Mouse (Mus musculus): ENCODE measurements around the gene Dst.

The Dst gene

GRCm38 (mm10) chr1:33980420-33980819 lies 72.4 kb downstream of the Dst start:
- no peak for DNase-seq

- no peak for DNase-seq
Measured at GRCm38 (mm10) chr1:33989643-33990042, 81.6 kb downstream of the Dst start.

- DNase-seq: no peak
Measured at GRCm38 (mm10) chr1:33991067-33991466, 83.0 kb downstream of the Dst start.

- DNase-seq: no peak
Measured at GRCm38 (mm10) chr1:33992810-33993209, 84.8 kb downstream of the Dst start.

GRCm38 (mm10) chr1:33994201-33994600 lies 86.2 kb downstream of the Dst start:
- no peak for DNase-seq

GRCm38 (mm10) chr1:33995386-33995785 lies 87.4 kb downstream of the Dst start:
- DNase-seq: no peak

- no peak for DNase-seq
Measured at GRCm38 (mm10) chr1:33996105-33996887, 88.3 kb downstream of the Dst start.

GRCm38 (mm10) chr1:34002321-34002720 lies 94.3 kb downstream of the Dst start:
- DNase-seq: peak in 1 of 2 experiments; percentile 35

GRCm38 (mm10) chr1:34002970-34003369 lies 94.9 kb downstream of the Dst start:
- no peak for DNase-seq

- no peak for DNase-seq
Measured at GRCm38 (mm10) chr1:34005238-34005725, 97.3 kb downstream of the Dst start.

GRCm38 (mm10) chr1:34005726-34006638 lies 98.0 kb downstream of the Dst start:
- DNase-seq: peak; percentile 71 to 75

GRCm38 (mm10) chr1:34006828-34007361 lies 98.9 kb downstream of the Dst start:
- no peak for DNase-seq

- peak; percentile 9 to 33 for DNase-seq
Measured at GRCm38 (mm10) chr1:34007379-34007778, 99.4 kb downstream of the Dst start.

- peak; percentile 75 to 83 for DNase-seq
Measured at GRCm38 (mm10) chr1:34011051-34011677, 103.1 kb downstream of the Dst start.

- peak; percentile 19 to 27 for DNase-seq
Measured at GRCm38 (mm10) chr1:34011821-34012271, 103.8 kb downstream of the Dst start.

- DNase-seq: no peak
Measured at GRCm38 (mm10) chr1:34013490-34013889, 105.5 kb downstream of the Dst start.

- DNase-seq: no peak
Measured at GRCm38 (mm10) chr1:34016780-34017179, 108.8 kb downstream of the Dst start.

- no peak for DNase-seq
Measured at GRCm38 (mm10) chr1:34017323-34017722, 109.3 kb downstream of the Dst start.

- no peak for DNase-seq
Measured at GRCm38 (mm10) chr1:34020599-34020998, 112.6 kb downstream of the Dst start.

GRCm38 (mm10) chr1:34021574-34021973 lies 113.5 kb downstream of the Dst start:
- no peak for DNase-seq

- no peak for DNase-seq
Measured at GRCm38 (mm10) chr1:34023154-34023553, 115.1 kb downstream of the Dst start.

- no peak for DNase-seq
Measured at GRCm38 (mm10) chr1:34025879-34026278, 117.9 kb downstream of the Dst start.

- no peak for DNase-seq
Measured at GRCm38 (mm10) chr1:34028722-34029121, 120.7 kb downstream of the Dst start.

Measured in lung, postnatal 4 days (tissue).